Mouse (Mus musculus) adrenal gland, adult 10 weeks (tissue): ENCODE data around the gene Gm8094. TPM values are rescaled to one million over a fixed set of nuclear protein-coding genes. Genes with fewer than 3 reads are reported as not detected.

Experiments used
- polyA plus RNA-seq: library from polyadenylated mRNA; stranded (reverse); fragments of 350-450 nt; fragmentation: Illumina TruSeq; extraction: RNeasy Lipid Tissue Mini Kit (QIAGEN cat#74804); gene quantifications from one replicate; pipeline ENCODE4 v1.2.3, GENCODE M21; 2014; ENCODE audit warnings: low read depth, low replicate concordance

Gm8094 gene
- polyA plus RNA-seq: not detected

DNA sequence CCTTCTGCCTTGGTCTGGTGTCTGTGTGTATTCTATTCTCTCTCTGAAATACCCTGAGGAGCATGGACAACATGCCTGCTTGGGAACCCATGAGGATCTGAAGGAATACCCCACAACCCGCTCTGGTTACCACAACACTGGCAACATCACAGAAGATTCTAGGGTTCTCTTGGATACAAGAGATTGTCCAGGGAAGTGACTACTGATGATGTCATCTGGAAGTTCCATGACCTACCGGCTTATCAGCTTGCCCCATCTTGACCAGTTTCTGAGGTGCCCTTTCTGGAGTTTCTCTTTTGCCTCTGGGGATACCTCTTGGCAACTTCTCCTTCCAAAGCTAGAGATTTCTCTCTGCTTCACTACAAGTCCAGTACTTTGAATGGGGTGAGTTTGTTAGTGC lies at the start of gene Gm8094:
TSS of gene Gm8094 (minus strand) at position 101 of the 400 bp plus-strand sequence.

GRCm38 (mm10) chr14:43100301-43100700 lies 23.9 kb upstream of the Gm8094 start, which contains the start of gene Gm8104:
Gene Gm8104, plus strand, starts transcription at chr14:43100601.

Other genes starting within 250 kb of the Gm8094 start
- not detected for gene Gm21977, start 223.2 kb downstream of the Gm8094 start, polyA plus RNA-seq
- not detected for gene Gm8082, start 83.0 kb downstream of the Gm8094 start, polyA plus RNA-seq
- gene Gm10376, start 61.0 kb downstream of the Gm8094 start, polyA plus RNA-seq: not detected
- gene Gm8104, start 24.0 kb upstream of the Gm8094 start, polyA plus RNA-seq: not detected
- gene Gm7233, start 103.2 kb upstream of the Gm8094 start, polyA plus RNA-seq: not detected
- not detected for gene Gm8122, start 158.7 kb upstream of the Gm8094 start, polyA plus RNA-seq
- gene Gm8126, start 182.0 kb upstream of the Gm8094 start, polyA plus RNA-seq: not detected
- not detected for gene Gm9732, start 198.4 kb upstream of the Gm8094 start, polyA plus RNA-seq
- gene Gm8127, start 217.2 kb upstream of the Gm8094 start, polyA plus RNA-seq: not detected